Mouse (Mus musculus) embryonic facial prominence, embryonic 14.5 days (tissue): ENCODE data around the gene Ntn3. TPM values are rescaled to one million over a fixed set of nuclear protein-coding genes. Genes with fewer than 3 reads are reported as not detected.

ENCODE experiments used
- ATAC-seq: fragments of 200-750 bp; cut with Nextera tagmentation; 2 replicates; pipeline ENCODE4 v1.8.0; 2017; ENCODE audit warnings: low read depth, moderate number of reproducible peaks, moderate TSS enrichment
- DNase-seq: peaks from one replicate; pipeline ENCODE4 v3.0.0-alpha.2; 2015; ENCODE audit warnings: low spot score
- H3K27ac ChIP-seq: fragments of 300-500 bp; sonication (generic); replicated peaks from 2 replicates; pipeline ENCODE4 v1.5.1; 2014; ENCODE audit warnings: low read depth, mild to moderate bottlenecking, low read length, moderate library complexity
- H3K27me3 ChIP-seq: fragments of 300-500 bp; sonication (generic); replicated peaks from 2 replicates; pipeline ENCODE4 v1.6.1; 2014; ENCODE audit warnings: low read length; ENCODE audit not compliant: control insufficient read depth, insufficient read depth
- H3K36me3 ChIP-seq: fragments of 300-500 bp; sonication (generic); 2 replicates; pipeline ENCODE4 v1.6.1; 2014; ENCODE audit warnings: low read length, mixed read lengths; ENCODE audit not compliant: control insufficient read depth, insufficient read depth
- H3K4me1 ChIP-seq: fragments of 300-500 bp; sonication (generic); 2 replicates; pipeline ENCODE4 v1.6.1; 2014; ENCODE audit warnings: antibody characterized with exemption, low read length; ENCODE audit not compliant: control insufficient read depth, insufficient read depth
- H3K4me2 ChIP-seq: fragments of 300-500 bp; sonication (generic); 2 replicates; pipeline ENCODE4 v1.6.1; 2014; ENCODE audit warnings: low read depth, mild to moderate bottlenecking, low read length, moderate library complexity, mixed read lengths
- H3K4me3 ChIP-seq: fragments of 300-500 bp; sonication (generic); 2 replicates; pipeline ENCODE4 v1.5.1; 2014; ENCODE audit warnings: low read depth, mild to moderate bottlenecking, low read length
- H3K9ac ChIP-seq: fragments of 300-500 bp; sonication (generic); 2 replicates; pipeline ENCODE4 v1.6.1; 2014; ENCODE audit warnings: low read depth, mild to moderate bottlenecking, low read length, moderate library complexity, mixed read lengths
- H3K9me3 ChIP-seq: fragments of 300-500 bp; sonication (generic); 2 replicates; pipeline ENCODE4 v1.6.1; 2016; ENCODE audit warnings: low read length; ENCODE audit not compliant: control insufficient read depth
- WGBS: fragments of 180-500 bp; shearing (Covaris S2); extraction: QIAGEN DNeasy Blood & Tissue Kit; methylation state at CpG from one replicate; pipeline ENCODE4 v1.1.7; 2014; 5-methylcytosine and 5-hydroxymethylcytosine counted together
- polyA plus RNA-seq: library from polyadenylated mRNA; unstranded; fragments of >200 nt; fragmentation: Nextera tagmentation; extraction: Ambion mirVana; gene quantifications from 2 replicates; pipeline ENCODE4 v1.2.1, GENCODE M21; 2014

The Ntn3 gene
- polyA plus RNA-seq, 1 experiment from 2014 or later, result 9.6 TPM

DNA sequence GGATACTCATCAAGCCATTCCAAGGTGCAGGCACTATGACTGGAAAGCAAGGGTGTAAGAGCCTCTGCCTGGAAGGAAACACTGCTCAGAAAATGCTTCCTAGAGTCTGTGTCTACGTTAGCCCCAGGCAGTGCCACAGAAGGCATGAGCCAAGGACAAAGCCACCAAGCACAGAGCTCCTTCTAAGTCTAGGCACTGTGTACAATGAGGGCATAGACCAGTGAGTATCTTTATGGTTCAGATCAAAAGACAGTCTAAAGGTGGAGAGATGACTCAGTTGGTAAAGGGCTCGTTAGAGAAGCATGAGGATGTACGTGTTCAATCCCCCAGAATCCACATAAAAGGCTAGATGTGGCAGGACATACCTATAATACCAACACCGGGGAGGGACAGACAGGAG is 8.2 kb downstream of the Ntn3 start:
- H3K4me3 ChIP-seq, result no peak overlapping the region
- no peak overlapping the region for H3K27ac ChIP-seq
- no peak overlapping the region for H3K4me2 ChIP-seq
- no peaks in the 10 kb centered on the region for H3K36me3 ChIP-seq
- DNase-seq, result no peak
- no peaks in the 10 kb centered on the region for H3K27me3 ChIP-seq
- H3K4me1 ChIP-seq, result peaks cover 23% of the 10 kb centered on the region
- H3K9ac ChIP-seq, result no peak overlapping the region
- ATAC-seq, result no peak
- H3K9me3 ChIP-seq, result no peaks in the 10 kb centered on the region
- 80% methylated on average over 4 of the region's 4 CpGs for WGBS

DNA sequence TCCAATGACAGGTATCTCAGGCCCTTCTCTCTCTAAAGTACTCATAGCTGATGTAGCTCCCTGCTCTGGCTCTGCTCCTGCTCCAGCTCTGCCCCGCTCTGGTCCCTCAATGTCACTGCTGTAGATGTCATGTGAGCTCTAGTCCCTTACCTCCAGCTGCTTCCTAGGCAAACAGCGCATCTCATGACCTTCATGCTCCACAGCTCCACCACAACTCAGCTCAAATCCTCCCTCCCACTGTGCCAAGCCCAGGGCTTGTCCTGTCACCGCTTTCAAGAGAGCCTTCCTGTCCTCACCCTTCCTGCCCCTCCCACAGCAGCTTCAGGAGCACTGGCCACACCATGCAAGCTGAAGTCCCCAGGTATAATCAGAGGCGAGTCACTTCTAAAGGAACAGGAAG is 9.6 kb downstream of the Ntn3 start:
- H3K4me2 ChIP-seq, result no peak overlapping the region
- 66% methylated on average over 4 of the region's 4 CpGs for WGBS
- ATAC-seq (no peak), DNase-seq (no peak)
- H3K4me1 ChIP-seq, result peaks cover 17% of the 10 kb centered on the region
- no peak overlapping the region for H3K27ac ChIP-seq
- H3K9ac ChIP-seq, result 0 out of 2 replicates have a peak overlapping the region, but pooled peaks have one; percentile 30
- H3K27me3 ChIP-seq, result no peaks in the 10 kb centered on the region
- H3K36me3 ChIP-seq, result no peaks in the 10 kb centered on the region
- no peak overlapping the region for H3K4me3 ChIP-seq
- no peaks in the 10 kb centered on the region for H3K9me3 ChIP-seq

DNA sequence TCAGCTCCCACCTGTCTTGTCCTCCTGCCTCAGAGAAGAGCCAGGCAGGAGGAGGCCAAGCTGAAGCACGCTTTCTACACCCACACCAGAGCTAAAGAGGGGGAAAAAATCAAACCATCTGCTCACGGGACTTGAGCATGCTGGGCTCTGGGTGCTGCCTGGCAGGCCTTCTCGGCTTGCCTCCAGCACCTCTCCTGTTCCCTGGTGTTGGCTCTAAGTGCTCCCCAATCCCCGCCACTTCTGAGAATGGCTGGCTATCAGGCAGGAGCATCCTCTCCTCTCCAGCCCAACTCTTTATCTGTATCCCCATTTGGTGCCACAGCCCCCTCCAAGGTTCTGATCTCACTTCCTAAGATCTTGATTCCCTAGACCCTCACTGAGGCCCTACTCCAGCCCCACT is 10.1 kb downstream of the Ntn3 start:
- peaks cover 12% of the 10 kb centered on the region; the same call in 1 of the 2 replicates for H3K4me1 ChIP-seq
- no peak overlapping the region for H3K4me3 ChIP-seq
- 86% methylated on average over 4 of the region's 4 CpGs for WGBS

DNA sequence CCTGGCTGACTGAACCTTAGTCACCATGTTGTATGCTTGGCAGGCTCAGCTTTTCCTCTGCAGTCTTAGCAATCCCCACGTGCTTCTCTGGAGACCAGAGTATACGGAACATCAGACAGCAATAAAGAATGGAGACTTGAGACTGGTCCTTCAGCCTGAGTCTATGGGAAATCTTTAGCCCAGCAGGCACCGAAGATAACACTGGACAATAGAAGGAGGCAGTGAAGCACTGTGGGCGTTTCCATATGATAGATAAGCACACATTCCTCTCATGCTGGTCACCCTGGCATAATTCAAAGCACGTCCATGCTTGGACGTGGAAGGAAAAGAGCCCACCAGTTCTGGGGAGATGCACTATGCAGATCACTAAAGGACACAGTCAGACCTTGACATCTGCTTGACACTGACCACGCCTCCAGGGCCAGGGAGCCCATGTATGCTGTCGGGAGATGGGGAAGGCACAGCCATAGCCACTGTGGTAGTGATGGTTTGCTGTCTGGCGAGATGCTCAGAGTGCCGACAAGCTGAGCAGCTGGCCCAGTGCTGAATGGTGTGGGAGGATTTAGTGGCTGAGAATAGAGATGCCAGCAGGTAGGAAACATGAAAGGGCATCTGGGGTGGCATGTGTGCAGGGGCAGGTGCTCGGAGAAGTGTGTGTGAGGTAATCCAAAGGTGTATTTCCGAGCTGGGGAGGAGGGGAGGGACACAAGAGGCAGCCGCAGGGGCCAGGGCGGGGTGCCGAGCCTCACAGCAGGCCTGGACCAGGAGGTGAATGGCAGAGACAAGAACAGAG is 12.1 kb downstream of the Ntn3 start:
- no peaks in the 10 kb centered on the region for H3K27me3 ChIP-seq
- no peaks in the 10 kb centered on the region for H3K4me1 ChIP-seq
- DNase-seq (no peak), ATAC-seq (no peak)
- H3K27ac ChIP-seq, result no peak overlapping the region
- no peak overlapping the region for H3K4me3 ChIP-seq
- no peak overlapping the region for H3K4me2 ChIP-seq
- 67% methylated on average over 15 of the region's 15 CpGs for WGBS
- H3K9ac ChIP-seq, result no peak overlapping the region
- H3K9me3 ChIP-seq, result no peaks in the 10 kb centered on the region
- H3K36me3 ChIP-seq, result no peaks in the 10 kb centered on the region

More for the DNA sequence above, 10.1 kb downstream of the Ntn3 start:
- no peak for ATAC-seq
- no peak for DNase-seq
- Histone ChIP-seq H3K9me3 (no peaks in the 10 kb centered on the region), H3K36me3 (no peaks in the 10 kb centered on the region), H3K27ac (no peak overlapping the region), H3K4me2 (no peak overlapping the region), H3K27me3 (no peaks in the 10 kb centered on the region), H3K9ac (no peak overlapping the region)

DNA sequence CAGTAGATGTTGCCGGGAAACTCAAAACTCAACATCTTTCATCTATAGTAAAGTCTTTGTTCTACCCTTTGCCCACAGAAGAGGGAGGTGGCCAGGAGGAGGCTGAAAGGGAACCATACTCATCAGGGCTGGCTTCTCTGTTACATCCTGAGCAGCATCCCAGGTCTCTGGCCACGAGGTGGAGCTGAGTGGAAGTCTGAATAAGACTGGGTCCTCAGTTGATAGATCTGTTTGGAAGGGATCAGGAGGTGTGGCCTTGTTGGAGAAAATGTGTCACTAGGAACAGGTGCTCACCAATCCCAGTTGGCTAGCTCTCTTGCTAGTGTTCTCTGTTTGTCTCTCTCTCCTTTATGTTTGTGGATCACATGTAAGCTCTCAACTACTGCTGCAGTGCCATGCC is 14.0 kb downstream of the Ntn3 start:
- H3K36me3 ChIP-seq, result no peaks in the 10 kb centered on the region
- H3K4me3 ChIP-seq, result no peak overlapping the region
- 59% methylated on average over 2 of the region's 2 CpGs for WGBS
- H3K27me3 ChIP-seq, result no peaks in the 10 kb centered on the region
- no peak overlapping the region for H3K9ac ChIP-seq
- no peaks in the 10 kb centered on the region for H3K4me1 ChIP-seq
- DNase-seq, result no peak
- no peak overlapping the region for H3K27ac ChIP-seq
- no peaks in the 10 kb centered on the region for H3K9me3 ChIP-seq
- no peak overlapping the region for H3K4me2 ChIP-seq
- no peak for ATAC-seq

DNA sequence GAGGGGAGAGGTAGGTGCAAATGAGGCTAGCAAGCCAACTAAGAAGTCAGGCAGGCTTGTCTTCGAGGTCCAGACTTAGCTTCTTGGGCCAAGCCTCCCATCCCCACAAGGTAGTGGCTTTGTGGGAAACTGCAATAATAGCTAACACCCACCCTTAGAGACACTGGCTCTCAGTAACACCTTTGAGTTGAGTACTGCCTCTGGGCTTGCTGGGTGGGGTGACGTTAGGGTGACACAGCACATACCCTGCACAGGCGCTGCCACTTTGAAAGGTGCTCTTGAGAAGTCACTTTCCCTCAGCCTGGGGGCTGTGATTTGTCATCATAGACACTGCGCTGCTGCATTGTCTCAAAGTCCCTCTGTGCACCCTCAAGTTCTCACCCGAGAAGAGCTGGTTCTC is 15.6 kb downstream of the Ntn3 start:
- Histone ChIP-seq H3K9ac (peak overlapping the region; percentile 25; the same call in 1 of the 2 replicates), H3K4me3 (no peak overlapping the region), H3K4me1 (no peaks in the 10 kb centered on the region), H3K36me3 (peaks cover 6% of the 10 kb centered on the region; the same call in 1 of the 2 replicates), H3K27me3 (no peaks in the 10 kb centered on the region), H3K4me2 (no peak overlapping the region), H3K9me3 (no peaks in the 10 kb centered on the region), H3K27ac (no peak overlapping the region)
- whole genome bisulfite sequencing, result 73% methylated on average over 5 of the region's 5 CpGs
- ATAC-seq (no peak), DNase-seq (no peak)

DNA sequence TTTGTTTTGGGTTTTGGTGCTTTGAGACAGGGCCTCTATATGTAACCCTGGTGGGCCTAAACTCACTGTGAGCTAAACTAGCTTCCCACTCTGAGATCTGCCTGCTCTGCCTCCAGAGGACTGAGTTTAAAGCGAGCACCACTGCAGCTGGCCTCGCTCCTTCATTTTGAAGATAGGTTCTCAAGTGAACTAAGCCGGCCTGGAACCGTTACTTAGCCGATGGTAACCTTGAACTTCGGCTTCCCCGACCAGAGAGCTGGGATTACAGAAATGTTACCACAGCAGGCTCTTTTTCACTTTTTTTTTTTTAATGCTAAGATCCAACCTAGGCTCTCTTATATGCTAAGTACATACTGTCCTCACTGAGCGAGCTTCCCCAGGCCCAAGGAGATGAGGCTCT is 16.1 kb downstream of the Ntn3 start:
- Histone ChIP-seq H3K27ac (no peak overlapping the region), H3K9me3 (no peaks in the 10 kb centered on the region), H3K36me3 (peaks cover 6% of the 10 kb centered on the region; the same call in 1 of the 2 replicates), H3K4me3 (no peak overlapping the region), H3K4me2 (no peak overlapping the region), H3K9ac (no peak overlapping the region), H3K27me3 (no peaks in the 10 kb centered on the region), H3K4me1 (no peaks in the 10 kb centered on the region)
- ATAC-seq, result no peak
- DNase-seq, result no peak
- WGBS, result 85% methylated on average over 8 of the region's 8 CpGs

DNA sequence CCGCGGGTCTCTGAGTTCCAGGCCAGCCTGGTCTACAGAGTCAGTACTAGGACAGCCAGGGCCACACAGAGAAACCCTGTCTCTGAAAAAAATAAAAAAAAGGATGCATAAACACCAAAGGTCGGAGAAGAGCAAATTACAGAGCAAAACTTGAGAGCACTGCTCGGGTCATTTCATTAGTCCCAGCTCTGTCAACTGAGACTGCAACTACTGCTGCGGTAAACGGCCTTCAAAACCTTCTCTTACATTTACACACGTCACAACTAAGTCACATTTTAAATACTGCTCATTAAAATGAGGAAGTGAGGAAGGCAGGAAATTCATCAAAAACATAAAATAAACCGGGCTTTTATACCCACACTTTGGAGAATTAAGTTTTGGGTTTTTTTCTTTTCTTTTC is 16.5 kb downstream of the Ntn3 start:
- DNase-seq (no peak), ATAC-seq (no peak)
- no peak overlapping the region for H3K4me2 ChIP-seq
- 69% methylated on average over 8 of the region's 8 CpGs for WGBS
- no peaks in the 10 kb centered on the region for H3K9me3 ChIP-seq
- no peaks in the 10 kb centered on the region for H3K4me1 ChIP-seq
- no peak overlapping the region for H3K4me3 ChIP-seq
- H3K36me3 ChIP-seq, result peaks cover 10% of the 10 kb centered on the region
- H3K27me3 ChIP-seq, result no peaks in the 10 kb centered on the region
- H3K9ac ChIP-seq, result no peak overlapping the region
- no peak overlapping the region for H3K27ac ChIP-seq

DNA sequence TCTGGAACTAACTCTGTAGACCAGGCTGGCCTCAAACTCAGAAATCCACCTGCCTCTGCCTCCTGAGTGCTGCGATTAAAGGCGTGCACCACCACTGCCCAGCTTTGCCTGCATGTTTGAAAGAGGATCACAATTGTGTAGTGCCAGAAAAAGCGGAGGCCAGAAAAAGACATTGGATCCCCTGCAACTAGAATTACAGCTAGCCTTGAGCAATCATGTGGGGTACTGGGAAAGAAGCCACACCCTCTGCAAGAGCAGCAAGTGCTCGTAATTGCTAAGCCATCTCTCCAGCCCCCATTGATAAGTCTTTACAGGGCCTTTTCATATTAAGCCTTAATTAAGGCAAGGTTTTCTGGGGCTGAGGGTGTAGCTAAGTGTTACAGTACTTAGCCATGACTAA is 17.9 kb downstream of the Ntn3 start:
- no peak for ATAC-seq
- Histone ChIP-seq H3K4me3 (no peak overlapping the region), H3K27ac (no peak overlapping the region), H3K4me2 (no peak overlapping the region), H3K9me3 (no peaks in the 10 kb centered on the region), H3K9ac (no peak overlapping the region), H3K36me3 (peaks cover 13% of the 10 kb centered on the region), H3K4me1 (no peaks in the 10 kb centered on the region), H3K27me3 (no peaks in the 10 kb centered on the region)
- DNase-seq, result no peak
- 67% methylated on average over 4 of the region's 4 CpGs for WGBS
